In genomic region chr6:53005544-53005943, GRCm38 (mm10) we compare ENCODE assay signal across 15 mouse cellular contexts.
DNase-seq lines count a peak whose midpoint lies in the region; ATAC-seq and TF ChIP-seq lines count a peak whose summit lies in the region.
"Had no signal": no experiment of that assay in that cellular context is flagged by ENCODE, and none has a peak within 500 bp of the region (broad histone marks: within the 10 kb centered on the region; RNA-seq: fewer than 3 reads in every experiment).

No protein-coding gene starts in this region.

- no peak for TF ChIP-seq CTCF in lung, embryonic 14.5 days (IDR thresholded peaks at IDR 0.05; ENCODE audit: low read depth)
- TF ChIP-seq CTCF in lung, adult 2 months (IDR thresholded peaks at IDR 0.05; ENCODE audit: insufficient read depth, low read length): no peak
- TF ChIP-seq CTCF in stomach, postnatal 0 days (IDR thresholded peaks at IDR 0.05; ENCODE audit: low read depth): no peak
- TF ChIP-seq CTCF in intestine, postnatal 0 days (IDR thresholded peaks at IDR 0.05; ENCODE audit: low read depth): no peak

- WGBS in lung, embryonic 14.5 days: 65% methylated on average over 2 of the region's 2 CpGs
- 76% methylated on average over 2 of the region's 2 CpGs for WGBS in lung, adult 2 months
- WGBS in limb, embryonic 12.5 days: 66% methylated on average over 2 of the region's 2 CpGs
- 55% methylated on average over 2 of the region's 2 CpGs for WGBS in stomach, postnatal 0 days
- WGBS in intestine, postnatal 0 days: 64% methylated on average over 2 of the region's 2 CpGs

- no peak overlapping the region for H3K9ac ChIP-seq in lung, embryonic 14.5 days
- no peak overlapping the region for H3K9ac ChIP-seq in limb, embryonic 12.5 days (replicated peaks)
- no peak overlapping the region for H3K9ac ChIP-seq in stomach, postnatal 0 days (ENCODE audit: low read length)
- H3K9ac ChIP-seq in intestine, postnatal 0 days (ENCODE audit: low read depth, low read length): no peak overlapping the region
- H3K9ac ChIP-seq: embryonic facial prominence, embryonic 13.5 days; heart, embryonic 12.5 days; hindbrain, embryonic 14.5 days had no signal

- peak overlapping the region; percentile 37; the same call in 1 of the 2 replicates for H3K27ac ChIP-seq in lung, embryonic 14.5 days (ENCODE audit: low read depth)
- peak overlapping the region; percentile 83 for H3K27ac ChIP-seq in limb, embryonic 12.5 days
- peak overlapping the region; percentile 85 for H3K27ac ChIP-seq in stomach, postnatal 0 days (replicated peaks)
- no peak overlapping the region for H3K27ac ChIP-seq in intestine, postnatal 0 days (ENCODE audit: low read depth, low read length)
- H3K27ac ChIP-seq: gastrocnemius, adult 2 months; hindbrain, embryonic 10.5 days; hindbrain, embryonic 14.5 days had no signal

- H3K9me3 ChIP-seq in lung, embryonic 14.5 days (ENCODE audit: low read depth, low read length): no peaks in the 10 kb centered on the region
- no peaks in the 10 kb centered on the region for H3K9me3 ChIP-seq in limb, embryonic 12.5 days
- H3K9me3 ChIP-seq in stomach, postnatal 0 days (ENCODE audit: control insufficient read depth, low read length): no peaks in the 10 kb centered on the region
- H3K9me3 ChIP-seq in intestine, postnatal 0 days (ENCODE audit: control insufficient read depth): no peaks in the 10 kb centered on the region
- H3K9me3 ChIP-seq: embryonic facial prominence, embryonic 13.5 days; heart, embryonic 12.5 days; hindbrain, embryonic 10.5 days had no signal

- peak; percentile 70 for TF ChIP-seq EP300 in stomach, postnatal 0 days (optimal IDR thresholded peaks at IDR 0.05)

- no peak overlapping the region for H3K4me3 ChIP-seq in lung, embryonic 14.5 days (ENCODE audit: low read depth, low read length)
- H3K4me3 ChIP-seq in lung, adult 2 months (replicated peaks; ENCODE audit: extremely low read depth, low read depth, low read length): no peak overlapping the region
- H3K4me3 ChIP-seq in limb, embryonic 12.5 days (replicated peaks): no peak overlapping the region
- no peak overlapping the region for H3K4me3 ChIP-seq in stomach, postnatal 0 days (ENCODE audit: low read depth, low read length)
- no peak overlapping the region for H3K4me3 ChIP-seq in intestine, postnatal 0 days (ENCODE audit: low read depth, low read length)
- H3K4me3 ChIP-seq: embryonic facial prominence, embryonic 13.5 days; gastrocnemius, adult 2 months; heart, embryonic 12.5 days; hindbrain, embryonic 10.5 days had no signal

- no peaks in the 10 kb centered on the region for H3K27me3 ChIP-seq in lung, embryonic 14.5 days (ENCODE audit: insufficient read depth, low read length)
- H3K27me3 ChIP-seq in limb, embryonic 12.5 days: no peaks in the 10 kb centered on the region
- no peaks in the 10 kb centered on the region for H3K27me3 ChIP-seq in stomach, postnatal 0 days (ENCODE audit: control insufficient read depth, insufficient read depth, low read length)
- no peaks in the 10 kb centered on the region for H3K27me3 ChIP-seq in intestine, postnatal 0 days (replicated peaks; ENCODE audit: control insufficient read depth, insufficient read depth, low read length)
- H3K27me3 ChIP-seq: embryonic facial prominence, embryonic 13.5 days; heart, embryonic 12.5 days had no signal

- ATAC-seq in lung, embryonic 14.5 days (ENCODE audit: insufficient read depth): no peak
- no peak for ATAC-seq in limb, embryonic 12.5 days (ENCODE audit: insufficient number of reproducible peaks, insufficient read depth, low FRiP score, low TSS enrichment, low read depth)
- peak; percentile 87 for ATAC-seq in stomach, postnatal 0 days (ENCODE audit: low FRiP score, low TSS enrichment)
- ATAC-seq in intestine, postnatal 0 days: no peak
- ATAC-seq: forebrain, embryonic 14.5 days had no signal

- no peak for TF ChIP-seq POLR2A in lung, adult 2 months (IDR thresholded peaks at IDR 0.05; ENCODE audit: borderline replicate concordance, extremely low read depth, low read depth, low read length)

- no peak for DNase-seq in lung, embryonic 14.5 days
- DNase-seq in lung, adult 2 months: no peak
- peak; percentile 10 for DNase-seq in ZHBTc4 (ENCODE audit: low read depth, low spot score)
- DNase-seq in stomach, postnatal 0 days (ENCODE audit: low spot score): no peak
- DNase-seq in cerebellum, adult 9-10 months: no peak
- DNase-seq: adrenal gland, postnatal 10 days; gastrocnemius, adult 2 months; gastrocnemius, postnatal 25 days had no signal

- no peaks in the 10 kb centered on the region for H3K36me3 ChIP-seq in lung, embryonic 14.5 days (ENCODE audit: insufficient read depth)
- H3K36me3 ChIP-seq in limb, embryonic 12.5 days: no peaks in the 10 kb centered on the region
- H3K36me3 ChIP-seq in stomach, postnatal 0 days (ENCODE audit: control insufficient read depth, insufficient read depth, low read length): no peaks in the 10 kb centered on the region
- no peaks in the 10 kb centered on the region for H3K36me3 ChIP-seq in intestine, postnatal 0 days (ENCODE audit: control insufficient read depth, insufficient read depth)
- H3K36me3 ChIP-seq: embryonic facial prominence, embryonic 13.5 days; heart, embryonic 12.5 days; hindbrain, embryonic 10.5 days had no signal

- H3K4me2 ChIP-seq in lung, embryonic 14.5 days: no peak overlapping the region
- no peak overlapping the region for H3K4me2 ChIP-seq in limb, embryonic 12.5 days
- no peak overlapping the region for H3K4me2 ChIP-seq in stomach, postnatal 0 days (replicated peaks; ENCODE audit: low read depth)
- H3K4me2 ChIP-seq in intestine, postnatal 0 days (replicated peaks; ENCODE audit: low read depth): no peak overlapping the region
- H3K4me2 ChIP-seq: embryonic facial prominence, embryonic 13.5 days; heart, embryonic 12.5 days; hindbrain, embryonic 14.5 days had no signal

- H3K4me1 ChIP-seq in lung, embryonic 14.5 days (ENCODE audit: insufficient read depth): 0 out of 2 replicates have a peak, but pooled peaks cover 4% of the 10 kb centered on the region
- H3K4me1 ChIP-seq in lung, adult 2 months (ENCODE audit: control insufficient read depth, insufficient read depth, low read length): no peaks in the 10 kb centered on the region
- peaks cover 48% of the 10 kb centered on the region for H3K4me1 ChIP-seq in limb, embryonic 12.5 days (replicated peaks)
- no peaks in the 10 kb centered on the region for H3K4me1 ChIP-seq in stomach, postnatal 0 days (replicated peaks; ENCODE audit: control insufficient read depth, insufficient read depth)
- no peaks in the 10 kb centered on the region for H3K4me1 ChIP-seq in intestine, postnatal 0 days (replicated peaks; ENCODE audit: control insufficient read depth, insufficient read depth, low read length)
- H3K4me1 ChIP-seq: hindbrain, embryonic 10.5 days had no signal
